Mouse (Mus musculus): ENCODE results near the gene Pprc1.
A peak's percentile ranks its signal among the peaks of the same experiment; 100 is the strongest.

GRCm38 (mm10) chr19:46037243-46037924, 7.3 kb upstream of the Pprc1 start:
- TF ChIP-seq POLR2A (IDR thresholded peaks at IDR 0.05; ENCODE audit: control insufficient read depth in 1 of 2, insufficient read depth in 1 of 2, low read depth in 1 of 2, low read length in 2 of 2, poor library complexity in 1 of 2) (peak; percentile 22 to 87; a peak in 3 of 4 replicates), TBP (IDR thresholded peaks at IDR 0.05; ENCODE audit: low read depth, low read length) (peak; percentile 86), CTCF (IDR thresholded peaks at IDR 0.05 in 2 of 3, conservative IDR thresholded peaks at IDR 0.05 in 1 of 3; ENCODE audit: control insufficient read depth in 1 of 3, insufficient read depth in 1 of 3, low read depth in 2 of 3, low read length in 3 of 3, poor library complexity in 1 of 3, severe bottlenecking in 1 of 3) (no peak), CHD1 (IDR thresholded peaks at IDR 0.05; ENCODE audit: low read depth, low read length) (no peak), MYC (IDR thresholded peaks at IDR 0.05; ENCODE audit: low read depth, low read length) (peak; percentile 60; the same call in 1 of the 2 replicates), BHLHE40 (IDR thresholded peaks at IDR 0.05; ENCODE audit: borderline replicate concordance, low read depth, low read length) (peak; percentile 91), SIN3A (IDR thresholded peaks at IDR 0.05; ENCODE audit: low read length) (peak; percentile 93), GATA1 (IDR thresholded peaks at IDR 0.05; ENCODE audit: low read depth, low read length) (peak; percentile 96), ZMIZ1 (IDR thresholded peaks at IDR 0.05; ENCODE audit: low read depth, low read length) (peak; percentile 86; the same call in 1 of the 2 replicates), HCFC1 (IDR thresholded peaks at IDR 0.05; ENCODE audit: low read depth, low read length) (peak; percentile 71), USF2 (IDR thresholded peaks at IDR 0.05; ENCODE audit: borderline replicate concordance in 1 of 2, insufficient read depth in 1 of 2, low read depth in 1 of 2, low read length in 2 of 2) (no peak), POLR2AphosphoS2 (IDR thresholded peaks at IDR 0.05; ENCODE audit: low read length) (peak; percentile 90)
